In genomic region chr16:87130733-87131640, GRCm38 (mm10) we compare ENCODE assay signal across 19 mouse cellular contexts.
A peak's percentile ranks its signal among the peaks of the same experiment; 100 is the strongest.
DNase-seq lines count a peak whose midpoint lies in the region; ATAC-seq and TF ChIP-seq lines count a peak whose summit lies in the region.
"Had no signal": no experiment of that assay in that cellular context is flagged by ENCODE, and none has a peak within 500 bp of the region (broad histone marks: within the 10 kb centered on the region; RNA-seq: fewer than 3 reads in every experiment).

No protein-coding gene starts in this region.

- no peaks in the 10 kb centered on the region for H3K36me3 ChIP-seq in heart, embryonic 15.5 days
- H3K36me3 ChIP-seq in lung, embryonic 16.5 days (ENCODE audit: control insufficient read depth, insufficient read depth, low read length) = no peaks in the 10 kb centered on the region
- H3K36me3 ChIP-seq: embryonic facial prominence, embryonic 13.5 days; forebrain, embryonic 10.5 days; limb, embryonic 15.5 days; midbrain, embryonic 10.5 days had no signal

- no peaks in the 10 kb centered on the region for H3K9me3 ChIP-seq in heart, embryonic 15.5 days (replicated peaks)
- no peaks in the 10 kb centered on the region for H3K9me3 ChIP-seq in lung, embryonic 16.5 days (ENCODE audit: control insufficient read depth, low read length)
- H3K9me3 ChIP-seq: embryonic facial prominence, embryonic 13.5 days; forebrain, embryonic 10.5 days; limb, embryonic 15.5 days; midbrain, embryonic 10.5 days had no signal

- ATAC-seq in heart, embryonic 15.5 days (replicated peaks; ENCODE audit: insufficient number of reproducible peaks, insufficient read depth, low FRiP score, low read depth) = no peak
- ATAC-seq in lung, embryonic 16.5 days (ENCODE audit: low read depth) = peak; percentile 51
- peak; percentile 83 for ATAC-seq in granulocyte monocyte progenitor cell, adult 5-6 weeks (replicated peaks; ENCODE audit: poor library complexity, severe bottlenecking)
- ATAC-seq: hindbrain, postnatal 0 days had no signal

- H3K4me3 ChIP-seq in heart, embryonic 15.5 days = no peak overlapping the region
- H3K4me3 ChIP-seq in lung, embryonic 16.5 days (ENCODE audit: low read length) = no peak overlapping the region
- H3K4me3 ChIP-seq in lung, adult 2 months (replicated peaks; ENCODE audit: extremely low read depth, low read depth, low read length) = no peak overlapping the region
- H3K4me3 ChIP-seq: embryonic facial prominence, embryonic 13.5 days; forebrain, embryonic 10.5 days; gastrocnemius, adult 2 months; limb, embryonic 15.5 days; midbrain, embryonic 10.5 days; myocyte had no signal

- peak overlapping the region; percentile 44; the same call in 1 of the 2 replicates for H3K27ac ChIP-seq in heart, embryonic 15.5 days
- peak overlapping the region; percentile 65 for H3K27ac ChIP-seq in lung, embryonic 16.5 days (ENCODE audit: low read length)
- H3K27ac ChIP-seq: embryonic facial prominence, embryonic 13.5 days; forebrain, embryonic 10.5 days; gastrocnemius, adult 2 months; hindbrain, postnatal 0 days; limb, embryonic 15.5 days; midbrain, embryonic 10.5 days had no signal

- no peak overlapping the region for H3K9ac ChIP-seq in heart, embryonic 15.5 days
- H3K9ac ChIP-seq in lung, embryonic 16.5 days (ENCODE audit: low read length) = no peak overlapping the region
- H3K9ac ChIP-seq: embryonic facial prominence, embryonic 13.5 days; limb, embryonic 15.5 days had no signal

- no peak for TF ChIP-seq CTCF in lung, adult 2 months (IDR thresholded peaks at IDR 0.05; ENCODE audit: insufficient read depth, low read length)

- no peak overlapping the region for H3K4me2 ChIP-seq in heart, embryonic 15.5 days
- 0 out of 2 replicates have a peak overlapping the region, but pooled peaks have one; percentile 20 for H3K4me2 ChIP-seq in lung, embryonic 16.5 days (ENCODE audit: low read depth, low read length)
- H3K4me2 ChIP-seq: embryonic facial prominence, embryonic 13.5 days; limb, embryonic 15.5 days had no signal

- no peaks in the 10 kb centered on the region for H3K27me3 ChIP-seq in heart, embryonic 15.5 days
- no peaks in the 10 kb centered on the region for H3K27me3 ChIP-seq in lung, embryonic 16.5 days (ENCODE audit: control insufficient read depth, insufficient read depth, low read depth, low read length)
- H3K27me3 ChIP-seq: embryonic facial prominence, embryonic 13.5 days; limb, embryonic 15.5 days had no signal

- 66% methylated on average over 12 of the region's 12 CpGs for WGBS in heart, embryonic 15.5 days
- WGBS in lung, embryonic 16.5 days = 60% methylated on average over 12 of the region's 12 CpGs
- WGBS in lung, adult 2 months = 56% methylated on average over 12 of the region's 12 CpGs

- H3K4me1 ChIP-seq in heart, embryonic 15.5 days (replicated peaks) = peaks cover 3% of the 10 kb centered on the region; the same call in 1 of the 2 replicates
- H3K4me1 ChIP-seq in lung, embryonic 16.5 days (replicated peaks; ENCODE audit: control insufficient read depth, insufficient read depth, low read length) = no peaks in the 10 kb centered on the region
- H3K4me1 ChIP-seq in lung, adult 2 months (ENCODE audit: control insufficient read depth, insufficient read depth, low read length) = peaks cover 8% of the 10 kb centered on the region
- H3K4me1 ChIP-seq: forebrain, embryonic 10.5 days; limb, embryonic 15.5 days; midbrain, embryonic 10.5 days had no signal

- DNase-seq in heart, adult 18-20 months = no peak
- no peak for DNase-seq in lung, adult 2 months
- no peak for DNase-seq in left cerebral cortex, adult 18-20 months (ENCODE audit: low spot score in 2 of 2)
- DNase-seq in neural tube, embryonic 10.5 days (ENCODE audit: extremely low spot score, low spot score) = no peak
- DNase-seq in cerebellum, postnatal 14 days = no peak
- DNase-seq: cerebellum, postnatal 36 days; gastrocnemius, adult 2 months; heart, postnatal 4 days; kidney, adult 2 months; thymus, postnatal 4 days had no signal

- no peak for TF ChIP-seq POLR2A in lung, adult 2 months (IDR thresholded peaks at IDR 0.05; ENCODE audit: borderline replicate concordance, extremely low read depth, low read depth, low read length)
